In genomic region chr7:118295275-118295674, GRCm38 (mm10) we compare ENCODE assay signal across 10 mouse cellular contexts. TPM values are rescaled to one million over a fixed set of nuclear protein-coding genes. Genes with fewer than 3 reads are reported as not detected.
DNase-seq lines count a peak whose midpoint lies in the region; ATAC-seq and TF ChIP-seq lines count a peak whose summit lies in the region.
"Had no signal": no experiment of that assay in that cellular context is flagged by ENCODE, and none has a peak within 500 bp of the region (broad histone marks: within the 10 kb centered on the region; RNA-seq: fewer than 3 reads in every experiment).

No protein-coding gene starts in this region.

- H3K4me3 ChIP-seq in liver, embryonic 11.5 days (ENCODE audit: low read depth, low read length), result no peak overlapping the region
- H3K4me3 ChIP-seq in stomach, postnatal 0 days (ENCODE audit: low read depth, low read length), result no peak overlapping the region
- H3K4me3 ChIP-seq: embryonic facial prominence, embryonic 13.5 days; limb, embryonic 15.5 days had no signal

- no peaks in the 10 kb centered on the region for H3K9me3 ChIP-seq in liver, embryonic 11.5 days (ENCODE audit: control insufficient read depth, low read length)
- H3K9me3 ChIP-seq in stomach, postnatal 0 days (ENCODE audit: control insufficient read depth, low read length), result no peaks in the 10 kb centered on the region
- H3K9me3 ChIP-seq: limb, embryonic 15.5 days had no signal

- no peak overlapping the region for H3K4me2 ChIP-seq in liver, embryonic 11.5 days
- no peak overlapping the region for H3K4me2 ChIP-seq in stomach, postnatal 0 days (replicated peaks; ENCODE audit: low read depth)
- H3K4me2 ChIP-seq: embryonic facial prominence, embryonic 13.5 days; limb, embryonic 15.5 days had no signal

- no peaks in the 10 kb centered on the region for H3K36me3 ChIP-seq in liver, embryonic 11.5 days (ENCODE audit: control insufficient read depth, insufficient read depth, low read length)
- H3K36me3 ChIP-seq in stomach, postnatal 0 days (ENCODE audit: control insufficient read depth, insufficient read depth, low read length), result no peaks in the 10 kb centered on the region
- H3K36me3 ChIP-seq: embryonic facial prominence, embryonic 13.5 days; limb, embryonic 15.5 days had no signal

- no peaks in the 10 kb centered on the region for H3K4me1 ChIP-seq in liver, embryonic 11.5 days (replicated peaks; ENCODE audit: control insufficient read depth, insufficient read depth, low read length)
- no peaks in the 10 kb centered on the region for H3K4me1 ChIP-seq in stomach, postnatal 0 days (replicated peaks; ENCODE audit: control insufficient read depth, insufficient read depth)
- H3K4me1 ChIP-seq: limb, embryonic 15.5 days had no signal

- 70% methylated on average over 11 of the region's 11 CpGs for WGBS in liver, embryonic 11.5 days
- WGBS in stomach, postnatal 0 days, result 81% methylated on average over 11 of the region's 11 CpGs

- no peak overlapping the region for H3K9ac ChIP-seq in liver, embryonic 11.5 days (ENCODE audit: low read depth, low read length)
- no peak overlapping the region for H3K9ac ChIP-seq in stomach, postnatal 0 days (ENCODE audit: low read length)
- H3K9ac ChIP-seq: embryonic facial prominence, embryonic 13.5 days; limb, embryonic 15.5 days had no signal

- no peak for TF ChIP-seq EP300 in stomach, postnatal 0 days (optimal IDR thresholded peaks at IDR 0.05)

- no peak for ATAC-seq in liver, embryonic 11.5 days (replicated peaks; ENCODE audit: low FRiP score)
- no peak for ATAC-seq in stomach, postnatal 0 days (ENCODE audit: low FRiP score, low TSS enrichment)

- no peak overlapping the region for H3K27ac ChIP-seq in liver, embryonic 11.5 days (ENCODE audit: low read depth, low read length)
- no peak overlapping the region for H3K27ac ChIP-seq in stomach, postnatal 0 days (replicated peaks)
- H3K27ac ChIP-seq: embryonic facial prominence, embryonic 13.5 days; limb, embryonic 15.5 days had no signal

- H3K27me3 ChIP-seq in liver, embryonic 11.5 days (replicated peaks; ENCODE audit: control insufficient read depth, insufficient read depth, low read length), result no peaks in the 10 kb centered on the region
- H3K27me3 ChIP-seq in stomach, postnatal 0 days (ENCODE audit: control insufficient read depth, insufficient read depth, low read length), result no peaks in the 10 kb centered on the region
- H3K27me3 ChIP-seq: embryonic facial prominence, embryonic 13.5 days; limb, embryonic 15.5 days had no signal

- peak; percentile 50 for TF ChIP-seq CTCF in stomach, postnatal 0 days (IDR thresholded peaks at IDR 0.05; ENCODE audit: low read depth)

- peak; percentile 51 for DNase-seq in adrenal gland, postnatal 14 days
- DNase-seq in adrenal gland, adult 8-10 months, result no peak
- peak; percentile 44 for DNase-seq in liver
- DNase-seq in liver, embryonic 11.5 days (ENCODE audit: low spot score), result no peak
- peak; percentile 33 to 47 for DNase-seq in cerebellum, postnatal 36 days
- DNase-seq in stomach, postnatal 0 days (ENCODE audit: low spot score), result no peak
- DNase-seq in embryo, embryonic 11 days, result no peak
- no peak for DNase-seq in right cerebral cortex, postnatal 25 days

RNA-seq across cellular contexts. Expression of gene Smg1, which starts 51.8 kb away (rescaled TPM):
- 43.5 and 52.2 TPM in 2 replicates for total RNA-seq in adrenal gland, postnatal 14 days (2021)
- 10 to 100 TPM; 50.3 to 75.5 (median 58.2) TPM for total RNA-seq in adrenal gland, adult 8-10 months (2022)
- polyA plus RNA-seq in liver, embryonic 11.5 days (2014; fragmentation: Nextera tagmentation; extraction: Ambion mirVana), result 14.2 and 14.9 TPM in 2 replicates
- 6.4 and 8.5 TPM in 2 replicates for polyA plus RNA-seq in stomach, postnatal 0 days (2015; fragmentation: Nextera tagmentation; extraction: Ambion mirVana)

Comparison
In these comparisons a context has a peak if more than half of its experiments do, and no peak if none do; other contexts are left out.
1. DNase-seq: peak in adrenal gland, postnatal 14 days (single experiment), liver (single experiment) and cerebellum, postnatal 36 days (2 of 2); none in adrenal gland, adult 8-10 months (single experiment), liver, embryonic 11.5 days (single experiment), stomach, postnatal 0 days (single experiment), embryo, embryonic 11 days (single experiment) and right cerebral cortex, postnatal 25 days (single experiment).